In the genomic region with DNA sequence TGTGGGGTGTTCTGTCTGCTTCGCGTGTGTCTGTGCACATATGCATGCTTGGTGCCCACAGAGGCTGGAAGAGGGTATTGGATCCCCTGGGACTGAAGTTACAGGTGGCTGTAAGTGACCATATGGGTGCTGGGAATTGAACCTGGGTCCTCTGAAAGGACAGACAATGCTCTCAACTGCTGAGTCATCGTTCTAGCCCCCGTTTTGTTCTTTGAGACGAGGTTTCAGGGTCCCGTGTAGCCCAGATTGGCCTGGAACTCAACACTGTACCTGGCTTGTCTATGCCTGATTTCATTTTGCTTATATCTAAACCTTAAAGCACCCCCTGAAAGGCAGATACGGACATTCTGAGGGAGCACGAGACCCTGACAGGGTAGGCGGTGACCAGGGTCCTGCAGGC, we compare ENCODE assay signal across 23 mouse cellular contexts.
"Had no signal": no experiment of that assay in that cellular context is flagged by ENCODE, and none has a peak within 500 bp of the region (broad histone marks: within the 10 kb centered on the region; RNA-seq: fewer than 3 reads in every experiment).

No protein-coding gene starts in this region.

- H3K9me3 ChIP-seq: embryonic facial prominence, embryonic 10.5 days; embryonic facial prominence, embryonic 12.5 days; embryonic facial prominence, embryonic 13.5 days; embryonic facial prominence, embryonic 15.5 days; forebrain, embryonic 10.5 days; forebrain, embryonic 12.5 days; forebrain, embryonic 13.5 days; forebrain, embryonic 15.5 days had no signal

- H3K27me3 ChIP-seq: embryonic facial prominence, embryonic 12.5 days; embryonic facial prominence, embryonic 15.5 days; forebrain, embryonic 13.5 days; forebrain, embryonic 15.5 days had no signal

- H3K9ac ChIP-seq: embryonic facial prominence, embryonic 12.5 days; embryonic facial prominence, embryonic 13.5 days; embryonic facial prominence, embryonic 15.5 days; forebrain, embryonic 12.5 days; forebrain, embryonic 13.5 days; forebrain, embryonic 15.5 days; forebrain, postnatal 0 days had no signal

- H3K36me3 ChIP-seq: embryonic facial prominence, embryonic 10.5 days; embryonic facial prominence, embryonic 12.5 days; embryonic facial prominence, embryonic 13.5 days; embryonic facial prominence, embryonic 15.5 days; forebrain, embryonic 10.5 days; forebrain, embryonic 12.5 days; forebrain, embryonic 15.5 days had no signal

- H3K4me3 ChIP-seq: embryonic facial prominence, embryonic 10.5 days; embryonic facial prominence, embryonic 12.5 days; embryonic facial prominence, embryonic 13.5 days; embryonic facial prominence, embryonic 15.5 days; erythroblast, embryonic 14.5 days; forebrain, embryonic 10.5 days; forebrain, embryonic 12.5 days; forebrain, embryonic 13.5 days; forebrain, embryonic 15.5 days; gastrocnemius, adult 2 months; heart, adult 2 months had no signal

- H3K4me2 ChIP-seq: embryonic facial prominence, embryonic 12.5 days; embryonic facial prominence, embryonic 13.5 days; embryonic facial prominence, embryonic 15.5 days; forebrain, embryonic 12.5 days; forebrain, embryonic 13.5 days; forebrain, embryonic 15.5 days had no signal

- H3K27ac ChIP-seq: embryonic facial prominence, embryonic 10.5 days; embryonic facial prominence, embryonic 12.5 days; embryonic facial prominence, embryonic 13.5 days; embryonic facial prominence, embryonic 15.5 days; forebrain, embryonic 10.5 days; forebrain, embryonic 12.5 days; forebrain, embryonic 13.5 days; forebrain, embryonic 15.5 days; gastrocnemius, adult 2 months; heart, adult 2 months had no signal

- H3K4me1 ChIP-seq: forebrain, embryonic 13.5 days had no signal

- DNase-seq: cerebellum, adult 9-11 months; cerebellum, postnatal 10 days; cerebellum, postnatal 14 days; cerebellum, postnatal 25 days; cerebellum, postnatal 36 days; embryo, embryonic 11 days; forebrain, postnatal 0 days; gastrocnemius, adult 2 months; gastrocnemius, postnatal 10 days; gastrocnemius, postnatal 14 days; gastrocnemius, postnatal 25 days; gastrocnemius, postnatal 36 days; heart, adult 18-20 months; heart, adult 2 months had no signal
